Mouse (Mus musculus) lung, postnatal 14 days (tissue): ENCODE data around the gene Mtif2.

Experiments used
- DNase-seq: peaks from one replicate; pipeline ENCODE4 v3.0.0; 2021

Gene Mtif2

DNA sequence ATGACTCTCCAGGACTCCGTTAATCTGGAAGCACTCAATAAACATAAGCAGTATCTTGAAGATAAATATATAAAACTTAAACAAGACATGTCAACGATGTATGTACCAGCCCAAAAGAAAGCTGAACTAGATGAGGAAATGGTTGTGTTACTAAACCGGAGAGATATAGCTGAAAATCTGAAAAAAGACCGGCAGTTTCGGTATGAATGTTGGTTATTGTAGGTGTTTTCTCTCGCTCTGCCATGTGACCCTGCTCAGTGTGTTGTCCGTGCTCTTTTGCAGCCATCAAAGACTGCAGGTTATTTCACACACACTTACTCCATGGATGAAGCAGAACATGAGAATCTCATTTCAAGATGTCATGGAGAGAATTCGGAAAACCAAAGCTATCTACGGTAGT lies 34.2 kb downstream of the Mtif2 start:
- DNase-seq, result no peak

DNA sequence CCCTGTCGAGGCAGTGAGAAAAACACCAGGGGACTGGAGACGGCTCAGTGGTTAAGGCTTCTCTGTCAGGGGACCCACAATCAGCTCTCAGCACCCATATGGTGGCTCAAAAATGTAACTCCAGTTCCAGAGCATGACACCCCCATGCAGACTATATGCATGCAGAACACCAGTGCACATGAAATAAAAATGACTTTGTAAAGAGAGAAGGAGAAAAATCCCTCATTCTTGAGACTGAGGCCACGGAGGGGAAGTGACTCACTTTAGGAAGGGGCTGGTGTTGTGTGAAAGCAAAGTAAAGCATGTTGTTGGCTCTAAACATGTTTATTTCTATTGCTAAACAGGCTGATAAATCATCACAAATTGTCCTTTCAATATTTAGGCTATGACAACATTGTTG lies 34.8 kb downstream of the Mtif2 start:
- DNase-seq, result no peak

DNA sequence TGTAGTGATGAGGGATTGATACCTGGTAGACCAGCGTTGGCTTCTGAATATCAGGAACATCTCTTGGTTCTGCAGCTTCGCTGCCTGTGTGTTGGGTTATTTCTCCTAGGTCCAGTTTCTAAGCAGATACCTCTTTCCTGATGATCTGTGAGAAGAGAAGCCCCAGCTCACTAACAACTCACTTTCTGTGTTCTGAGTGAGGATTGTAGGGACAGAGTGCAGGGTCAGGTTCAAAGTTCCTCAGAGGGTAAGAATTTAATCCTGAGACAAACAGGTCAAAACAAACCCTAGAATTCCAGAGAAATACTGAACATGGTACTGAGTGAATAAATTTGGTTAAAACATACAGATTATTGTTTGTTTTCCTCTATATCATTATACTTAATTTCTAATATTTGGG lies 37.2 kb downstream of the Mtif2 start:
- DNase-seq, result no peak

DNA sequence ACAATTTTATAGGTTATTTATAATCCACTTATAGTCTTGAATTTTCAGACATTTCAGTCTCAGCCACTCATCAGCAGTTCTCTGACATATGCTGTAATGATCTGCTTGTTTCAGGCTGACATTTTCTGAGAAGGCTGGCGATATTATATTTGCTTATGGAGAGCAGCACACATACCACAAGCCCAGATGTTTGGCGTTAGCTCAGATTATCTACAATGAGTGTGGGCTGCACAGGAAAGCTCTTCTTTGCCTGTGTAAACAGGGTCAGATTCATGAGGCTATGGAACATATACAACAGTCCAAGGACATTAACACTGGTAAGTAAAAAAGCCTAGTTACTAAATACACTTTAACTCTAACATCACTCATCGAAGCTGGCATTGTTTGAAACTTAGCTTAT lies 45.3 kb downstream of the Mtif2 start:
- no peak for DNase-seq

DNA sequence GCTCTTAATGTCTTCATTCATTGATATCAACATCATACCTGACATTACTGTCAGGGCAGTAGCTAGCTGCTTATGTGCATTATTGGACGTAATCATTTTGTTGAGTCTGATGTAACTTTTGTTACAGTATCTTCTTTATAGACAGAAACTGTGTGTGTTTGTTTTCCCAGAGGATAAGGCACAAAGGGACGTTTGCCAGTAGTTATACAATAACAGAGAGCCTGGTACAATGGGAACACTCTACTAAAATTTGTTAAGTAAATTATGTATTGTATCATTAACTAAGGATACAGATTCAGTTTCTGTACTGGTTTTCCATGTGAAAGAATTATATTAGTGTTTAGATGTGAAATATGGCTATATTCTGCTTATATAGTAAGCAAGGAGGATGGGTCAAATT lies 46.4 kb downstream of the Mtif2 start:
- no peak for DNase-seq

DNA sequence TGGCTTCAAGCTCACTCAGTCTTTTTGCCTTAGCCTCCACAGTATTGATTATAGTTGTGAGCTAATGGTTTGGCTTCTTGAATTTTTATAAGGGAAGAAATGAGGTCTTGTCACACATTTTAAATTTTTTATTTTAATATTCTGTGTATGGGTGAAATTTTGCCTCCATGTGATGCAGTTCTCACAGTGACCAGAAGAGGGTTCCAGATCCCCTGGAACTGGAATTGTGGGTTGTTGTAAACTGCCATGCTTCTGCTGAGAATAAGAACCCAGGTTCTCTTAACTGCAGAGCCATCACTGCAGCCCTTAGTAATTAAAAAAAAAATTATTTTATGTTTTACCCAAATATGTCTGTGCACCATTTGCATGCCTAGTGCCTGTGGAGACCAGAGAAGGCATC lies 53.4 kb downstream of the Mtif2 start:
- peak; percentile 3 for DNase-seq
